Mouse (Mus musculus): ENCODE data around the gene Gm49394. TPM values are rescaled to one million over a fixed set of nuclear protein-coding genes. Genes with fewer than 3 reads are reported as not detected.

Gm49394 gene
- not detected in 2 replicates for polyA plus RNA-seq (2016; fragmentation: Nextera tagmentation; extraction: Ambion mirVana)

DNA sequence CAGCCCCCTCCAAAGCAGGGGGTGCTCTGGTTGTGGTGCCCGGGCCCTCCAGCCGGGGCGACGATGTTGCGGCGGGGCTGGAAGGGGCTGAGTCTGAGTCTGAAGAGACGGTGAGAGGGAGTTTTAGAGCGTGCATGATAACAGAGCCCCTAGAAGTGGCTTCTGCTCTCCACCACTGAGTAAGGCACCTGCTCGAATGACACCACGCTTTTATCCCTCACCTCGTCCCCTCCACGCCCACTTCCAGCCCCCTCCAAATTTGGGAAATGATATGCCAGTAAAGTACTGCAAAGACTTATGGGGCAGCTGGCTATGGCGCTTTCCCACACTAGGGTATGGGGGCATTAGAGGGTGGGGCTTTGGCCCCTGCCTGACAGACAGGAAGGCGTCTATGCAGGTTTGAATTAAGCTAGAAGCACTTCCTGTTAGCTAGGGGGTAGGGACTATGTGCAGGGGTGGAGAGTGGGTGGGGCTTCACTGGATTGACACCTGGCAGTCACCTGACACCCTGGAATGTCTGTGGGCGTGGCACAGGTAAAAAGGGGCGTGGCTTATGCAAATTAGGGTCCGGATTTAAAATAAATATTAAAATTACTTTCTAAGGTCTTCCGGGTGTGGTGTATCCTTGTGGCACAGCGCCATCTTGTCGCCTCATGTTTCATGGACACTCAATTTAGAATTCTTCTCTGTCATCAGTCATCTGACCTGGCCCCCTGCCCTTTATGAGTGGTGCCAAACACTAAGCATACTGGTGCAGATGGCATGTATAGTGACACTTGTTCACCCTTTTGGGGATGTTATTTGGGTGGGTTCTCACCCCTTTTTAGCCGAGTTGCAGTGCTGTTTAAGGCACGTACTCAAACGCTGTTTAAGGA lies at the start of gene Gm49394:
Gm49394 (minus strand) TSS at position 192 of the 875 bp plus-strand sequence.
- Histone ChIP-seq H3K9ac (no peak within 1 kb of the TSS), H3K27ac (no peak within 1 kb of the TSS), H3K27me3 (replicated peaks) (peaks cover 23% of the 10 kb centered on the region), H3K9me3 (peaks cover 27% of the 10 kb centered on the region), H3K4me1 (no peaks in the 10 kb centered on the region), H3K4me3 (no peak within 1 kb of the TSS), H3K36me3 (peaks cover 2% of the 10 kb centered on the region; the same call in 1 of the 2 replicates), H3K4me2 (replicated peaks) (no peak within 1 kb of the TSS)
- no peak for ATAC-seq (ENCODE audit: low FRiP score, low read depth)
- WGBS = 85% methylated on average over 23 of the region's 23 CpGs

DNA sequence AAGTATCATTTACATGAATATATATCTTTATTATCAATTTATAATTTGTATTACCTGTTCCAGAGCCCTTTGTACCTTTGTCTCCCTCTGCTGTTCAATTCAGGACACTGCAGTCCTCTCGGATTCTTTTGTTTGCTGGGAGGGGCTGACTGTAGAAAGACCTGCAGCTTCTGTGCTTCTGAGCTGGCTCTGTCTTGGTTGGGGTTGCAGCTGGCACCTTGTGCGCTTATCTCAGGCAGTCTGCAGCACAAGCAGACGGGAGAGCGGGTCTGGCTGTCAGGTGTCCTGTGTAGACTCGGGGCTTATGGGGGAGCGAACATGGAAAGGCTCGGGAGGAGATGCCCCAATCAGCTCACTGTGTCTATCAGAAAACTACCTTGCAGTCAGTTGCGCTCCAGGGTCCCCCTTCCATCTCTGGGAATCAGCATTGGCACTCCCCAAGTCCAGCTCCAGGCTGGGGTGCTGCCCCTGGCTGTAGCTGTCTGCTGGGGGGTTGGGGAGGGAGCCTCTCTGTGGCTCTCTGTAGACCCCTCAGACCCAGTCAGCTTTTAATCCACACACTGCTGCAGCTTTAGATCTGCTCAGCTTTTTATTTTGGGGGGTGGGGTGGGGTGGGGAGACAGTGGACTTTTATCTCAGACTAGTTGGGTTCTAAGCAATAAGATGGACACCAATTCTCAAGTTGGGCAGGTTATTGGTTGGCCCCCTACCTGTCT lies 45.2 kb upstream of the Gm49394 start:
- no peak for ATAC-seq (ENCODE audit: low FRiP score, low read depth)

DNA sequence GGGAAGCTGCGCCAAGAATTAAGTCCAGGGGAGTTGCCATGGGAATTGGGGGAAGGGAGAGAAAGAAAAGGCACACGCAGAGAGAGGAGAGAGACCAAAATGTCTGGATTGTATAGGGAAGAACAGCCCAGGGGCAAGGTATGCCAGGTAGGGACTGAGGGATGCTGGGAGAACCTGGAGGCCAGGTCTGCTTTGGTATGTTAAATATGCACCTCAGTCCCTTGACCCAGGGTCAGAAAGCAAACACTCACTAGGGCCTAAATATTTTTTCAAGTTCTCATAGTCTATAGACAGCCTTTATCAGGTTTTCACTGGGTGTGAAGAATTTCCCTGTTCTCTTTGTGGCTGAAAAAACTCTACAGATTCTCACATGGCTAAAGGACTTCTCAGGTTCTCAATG lies 37.1 kb upstream of the Gm49394 start:
- ATAC-seq (ENCODE audit: low FRiP score, low read depth) = no peak

More for the DNA sequence above, 45.2 kb upstream of the Gm49394 start:
- Histone ChIP-seq H3K9me3 (no peaks in the 10 kb centered on the region), H3K4me1 (0 out of 2 replicates have a peak, but pooled peaks cover 3% of the 10 kb centered on the region), H3K4me3 (0 out of 2 replicates have a peak overlapping the region, but pooled peaks have one; percentile 17), H3K27me3 (replicated peaks) (no peaks in the 10 kb centered on the region), H3K4me2 (replicated peaks) (peak overlapping the region; percentile 59), H3K9ac (no peak overlapping the region), H3K27ac (no peak overlapping the region), H3K36me3 (no peaks in the 10 kb centered on the region)
- 12% methylated on average over 8 of the region's 8 CpGs for WGBS

DNA sequence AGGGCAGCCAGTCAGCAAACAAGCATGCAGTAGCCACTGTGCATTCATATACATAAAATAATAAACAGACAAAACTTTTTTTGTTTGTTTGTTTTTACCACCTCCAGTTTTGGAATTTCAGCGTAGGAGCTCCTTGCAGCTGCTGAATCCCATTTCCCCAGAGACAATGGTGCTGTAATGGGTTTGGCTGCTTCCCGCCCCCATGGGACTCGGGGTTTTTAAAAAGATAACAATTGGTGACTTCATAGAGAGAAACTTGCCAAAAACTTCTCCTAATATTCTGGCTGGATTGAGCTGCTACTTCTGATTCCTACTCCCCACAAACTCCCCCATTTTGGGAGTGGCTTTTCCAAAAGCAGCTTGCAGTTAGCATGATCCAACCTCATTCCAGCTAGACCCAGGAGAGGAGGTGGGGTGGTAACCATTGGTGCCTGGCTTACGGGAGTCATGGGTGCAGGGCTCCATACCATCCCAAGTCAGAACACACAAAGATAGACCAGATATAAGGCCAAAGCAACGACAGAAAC lies 29.7 kb upstream of the Gm49394 start:
- Histone ChIP-seq H3K36me3 (no peaks in the 10 kb centered on the region), H3K27me3 (replicated peaks) (no peaks in the 10 kb centered on the region), H3K4me2 (replicated peaks) (no peak overlapping the region), H3K4me1 (no peaks in the 10 kb centered on the region), H3K9me3 (no peaks in the 10 kb centered on the region), H3K27ac (no peak overlapping the region), H3K9ac (no peak overlapping the region), H3K4me3 (no peak overlapping the region)
- no peak for ATAC-seq (ENCODE audit: low FRiP score, low read depth)
- WGBS = 72% methylated on average over 5 of the region's 5 CpGs

More for the DNA sequence above, 37.1 kb upstream of the Gm49394 start:
- no peaks in the 10 kb centered on the region for H3K36me3 ChIP-seq
- no peaks in the 10 kb centered on the region for H3K27me3 ChIP-seq (replicated peaks)
- 81% methylated on average over 2 of the region's 2 CpGs for WGBS
- H3K4me2 ChIP-seq (replicated peaks) = no peak overlapping the region
- H3K4me3 ChIP-seq = no peak overlapping the region
- no peaks in the 10 kb centered on the region for H3K4me1 ChIP-seq
- no peak overlapping the region for H3K9ac ChIP-seq
- no peaks in the 10 kb centered on the region for H3K9me3 ChIP-seq
- H3K27ac ChIP-seq = no peak overlapping the region

DNA sequence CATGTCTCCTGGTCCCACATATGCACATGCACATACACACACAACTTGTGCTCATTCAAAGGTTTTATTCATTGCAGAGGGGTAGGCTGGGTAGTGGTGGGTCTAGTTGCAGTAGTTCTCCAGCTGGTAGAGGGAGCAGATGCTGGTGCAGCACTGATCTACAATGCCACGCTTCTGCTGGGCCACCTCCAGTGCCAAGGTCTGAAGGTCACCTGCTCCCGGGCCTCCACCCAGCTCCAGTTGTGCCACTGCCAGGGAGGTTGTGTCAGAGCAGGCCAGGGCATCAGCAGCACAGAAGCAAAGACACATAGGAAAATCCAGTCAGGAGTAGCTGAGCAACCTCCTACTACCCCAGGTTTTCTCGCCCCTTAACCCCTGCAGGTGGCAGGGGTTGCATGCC lies 8.9 kb upstream of the Gm49394 start:
- Histone ChIP-seq H3K36me3 (no peaks in the 10 kb centered on the region), H3K9me3 (no peaks in the 10 kb centered on the region), H3K4me2 (replicated peaks) (no peak overlapping the region), H3K27ac (no peak overlapping the region), H3K27me3 (replicated peaks) (no peaks in the 10 kb centered on the region), H3K4me3 (no peak overlapping the region), H3K9ac (no peak overlapping the region), H3K4me1 (no peaks in the 10 kb centered on the region)
- 82% methylated on average over 3 of the region's 3 CpGs for WGBS
- no peak for ATAC-seq (ENCODE audit: low FRiP score, low read depth)

DNA sequence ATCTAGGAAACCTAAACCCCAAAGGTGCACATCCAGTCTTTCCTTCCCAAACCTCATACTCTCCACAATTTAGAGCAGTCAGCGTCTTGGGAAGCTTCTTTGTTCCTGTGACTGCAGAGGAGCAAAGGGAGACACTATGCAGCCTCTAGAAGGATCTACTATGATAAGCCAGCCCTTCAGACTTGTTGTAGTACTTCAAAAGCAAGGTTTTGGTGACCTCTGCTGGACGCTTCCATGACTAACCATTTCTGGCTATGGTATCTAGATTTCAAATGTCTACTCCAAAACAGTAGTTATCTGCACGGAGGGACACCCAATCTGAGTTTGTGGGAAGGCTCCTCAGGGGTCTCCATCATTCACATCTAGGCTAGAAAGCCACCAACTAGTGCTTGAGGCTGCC lies 5.9 kb upstream of the Gm49394 start:
- no peak overlapping the region for H3K27ac ChIP-seq
- ATAC-seq (ENCODE audit: low FRiP score, low read depth) = no peak
- 14% methylated on average over 3 of the region's 3 CpGs for WGBS

DNA sequence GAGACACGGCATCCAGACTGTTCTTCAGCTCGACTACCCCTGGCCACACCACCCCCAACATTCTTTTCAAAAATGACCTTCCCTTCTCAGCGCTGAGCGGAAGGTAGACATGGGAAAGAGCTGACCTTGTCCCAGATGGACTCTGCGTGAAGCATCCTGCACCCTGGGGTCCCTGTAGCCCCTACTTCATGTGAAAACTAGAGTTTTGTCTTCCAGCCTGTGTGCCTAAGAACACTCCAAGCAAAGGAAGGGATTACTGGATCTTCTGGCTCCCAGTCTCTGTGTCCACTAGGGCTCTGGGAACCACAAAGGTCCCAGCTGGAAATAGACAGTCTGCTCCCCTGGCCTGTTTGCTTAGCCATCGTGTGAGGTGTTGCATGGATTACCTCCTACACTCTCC lies 5.4 kb upstream of the Gm49394 start:
- Histone ChIP-seq H3K36me3 (no peaks in the 10 kb centered on the region), H3K4me1 (no peaks in the 10 kb centered on the region), H3K27ac (no peak overlapping the region), H3K27me3 (replicated peaks) (no peaks in the 10 kb centered on the region), H3K4me2 (replicated peaks) (no peak overlapping the region), H3K9me3 (peaks cover 7% of the 10 kb centered on the region), H3K9ac (no peak overlapping the region), H3K4me3 (no peak overlapping the region)
- WGBS = 75% methylated on average over 6 of the region's 6 CpGs
- ATAC-seq (ENCODE audit: low FRiP score, low read depth) = no peak

More for the DNA sequence above, 5.9 kb upstream of the Gm49394 start:
- no peaks in the 10 kb centered on the region for H3K4me1 ChIP-seq
- H3K4me2 ChIP-seq (replicated peaks) = no peak overlapping the region
- no peaks in the 10 kb centered on the region for H3K36me3 ChIP-seq
- H3K9me3 ChIP-seq = peaks cover 4% of the 10 kb centered on the region; the same call in 1 of the 2 replicates
- H3K4me3 ChIP-seq = no peak overlapping the region
- H3K9ac ChIP-seq = no peak overlapping the region
- H3K27me3 ChIP-seq (replicated peaks) = no peaks in the 10 kb centered on the region

DNA sequence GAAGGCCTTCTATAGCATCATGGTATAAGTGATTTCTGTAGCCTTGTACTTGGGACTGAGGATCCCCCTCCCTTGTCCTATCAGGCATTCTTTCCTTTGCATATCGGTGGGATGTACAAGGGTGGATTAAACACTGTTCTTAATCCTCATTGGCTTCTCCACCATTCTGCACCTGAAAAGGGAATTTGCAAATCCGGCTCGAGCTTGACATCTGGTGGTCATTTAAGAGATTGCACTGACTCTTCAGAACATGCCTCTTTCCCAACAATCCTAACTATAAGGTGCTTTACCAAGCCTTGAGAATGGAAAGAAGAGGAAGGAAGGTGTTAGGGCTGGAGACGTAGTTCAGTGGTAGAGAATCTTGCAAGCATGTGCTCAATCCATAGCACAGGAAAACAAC lies 2.4 kb upstream of the Gm49394 start:
- 14% methylated on average over 4 of the region's 4 CpGs for WGBS
- peaks cover 2% of the 10 kb centered on the region; the same call in 1 of the 2 replicates for H3K27me3 ChIP-seq (replicated peaks)
- H3K9ac ChIP-seq = no peak overlapping the region
- H3K27ac ChIP-seq = no peak overlapping the region
- H3K36me3 ChIP-seq = peaks cover 2% of the 10 kb centered on the region; the same call in 1 of the 2 replicates
- H3K4me1 ChIP-seq = no peaks in the 10 kb centered on the region
- ATAC-seq (ENCODE audit: low FRiP score, low read depth) = no peak
- H3K4me2 ChIP-seq (replicated peaks) = no peak overlapping the region
- peaks cover 27% of the 10 kb centered on the region for H3K9me3 ChIP-seq
- no peak overlapping the region for H3K4me3 ChIP-seq

DNA sequence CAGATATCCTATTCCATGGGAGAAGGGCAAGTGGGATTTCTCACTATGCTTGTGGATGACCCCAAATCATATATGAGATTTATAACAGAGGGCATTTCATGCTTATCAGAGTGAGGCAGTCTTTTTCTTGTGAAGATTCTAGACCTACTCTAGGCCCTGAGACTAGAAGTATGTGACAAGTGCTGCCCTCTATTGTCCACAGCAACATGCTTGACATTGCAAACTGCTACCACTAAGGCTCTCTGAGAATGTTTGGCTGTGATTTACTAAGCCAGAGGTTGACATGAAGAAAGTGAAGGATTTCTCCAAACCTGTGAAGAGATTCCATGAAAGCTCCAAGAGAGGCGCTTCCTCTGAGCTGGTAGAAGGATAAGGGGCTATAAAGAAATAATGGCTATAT lies 1.3 kb upstream of the Gm49394 start:
- Histone ChIP-seq H3K4me3 (no peak overlapping the region), H3K4me2 (replicated peaks) (no peak overlapping the region), H3K27me3 (replicated peaks) (peaks cover 12% of the 10 kb centered on the region), H3K27ac (no peak overlapping the region), H3K36me3 (peaks cover 2% of the 10 kb centered on the region; the same call in 1 of the 2 replicates), H3K9me3 (peaks cover 27% of the 10 kb centered on the region), H3K9ac (no peak overlapping the region), H3K4me1 (no peaks in the 10 kb centered on the region)
- ATAC-seq (ENCODE audit: low FRiP score, low read depth) = no peak
- 92% methylated on average over 1 of the region's 1 CpGs for whole genome bisulfite sequencing

DNA sequence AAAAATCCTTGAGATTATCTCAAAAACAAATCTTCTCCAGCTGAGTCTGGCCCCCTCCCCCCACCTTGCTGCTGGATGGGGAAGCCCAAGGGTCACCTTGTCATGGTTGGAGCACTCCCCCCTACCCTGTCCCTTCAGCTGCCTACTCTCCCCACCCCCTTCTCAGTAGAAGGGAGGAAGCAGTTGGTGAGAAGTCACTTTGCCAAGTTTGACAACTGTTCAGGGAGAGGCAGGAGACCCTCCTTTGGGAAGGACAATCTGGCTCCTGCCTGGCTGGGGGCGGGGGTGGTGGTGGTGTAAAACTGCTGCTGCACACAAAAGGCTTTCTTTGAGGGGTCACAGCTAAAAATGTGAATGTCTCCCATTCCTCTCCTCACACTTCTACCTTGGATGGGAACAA lies 1.4 kb downstream of the Gm49394 start:
- H3K4me3 ChIP-seq = no peak overlapping the region
- no peak overlapping the region for H3K27ac ChIP-seq
- H3K36me3 ChIP-seq = peaks cover 2% of the 10 kb centered on the region; the same call in 1 of the 2 replicates
- no peak overlapping the region for H3K4me2 ChIP-seq (replicated peaks)
- peaks cover 27% of the 10 kb centered on the region for H3K9me3 ChIP-seq
- H3K4me1 ChIP-seq = 0 out of 2 replicates have a peak, but pooled peaks cover 8% of the 10 kb centered on the region
- ATAC-seq (ENCODE audit: low FRiP score, low read depth) = no peak
- peaks cover 40% of the 10 kb centered on the region for H3K27me3 ChIP-seq (replicated peaks)
- H3K9ac ChIP-seq = no peak overlapping the region
- 95% methylated on average over 1 of the region's 1 CpGs for WGBS

DNA sequence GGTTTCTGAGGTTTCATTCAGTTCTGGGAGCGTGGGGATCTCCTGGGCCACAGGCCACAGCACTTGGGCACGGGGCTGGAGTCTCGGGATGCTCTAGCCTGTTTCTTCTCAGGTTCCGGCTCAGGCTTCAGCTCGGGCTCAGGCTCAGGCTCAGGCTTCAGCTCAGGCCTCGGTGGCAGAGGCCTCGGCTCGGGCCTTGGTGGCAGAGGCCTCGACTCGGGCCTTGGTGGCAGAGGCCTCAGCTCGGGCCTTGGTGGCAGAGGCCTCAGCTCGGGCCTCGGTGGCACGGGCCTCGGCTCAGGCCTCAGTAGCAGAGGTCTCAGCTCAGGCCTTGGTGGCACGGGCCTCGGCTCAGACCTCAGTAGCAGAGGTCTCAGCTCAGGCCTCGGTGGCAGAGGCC lies 2.2 kb downstream of the Gm49394 start:
- WGBS = 93% methylated on average over 18 of the region's 18 CpGs
- Histone ChIP-seq H3K4me3 (no peak overlapping the region), H3K36me3 (peaks cover 2% of the 10 kb centered on the region; the same call in 1 of the 2 replicates), H3K9me3 (peaks cover 27% of the 10 kb centered on the region), H3K27ac (no peak overlapping the region), H3K27me3 (replicated peaks) (peaks cover 48% of the 10 kb centered on the region), H3K4me2 (replicated peaks) (no peak overlapping the region), H3K9ac (no peak overlapping the region), H3K4me1 (0 out of 2 replicates have a peak, but pooled peaks cover 8% of the 10 kb centered on the region)
- ATAC-seq (ENCODE audit: low FRiP score, low read depth) = no peak

DNA sequence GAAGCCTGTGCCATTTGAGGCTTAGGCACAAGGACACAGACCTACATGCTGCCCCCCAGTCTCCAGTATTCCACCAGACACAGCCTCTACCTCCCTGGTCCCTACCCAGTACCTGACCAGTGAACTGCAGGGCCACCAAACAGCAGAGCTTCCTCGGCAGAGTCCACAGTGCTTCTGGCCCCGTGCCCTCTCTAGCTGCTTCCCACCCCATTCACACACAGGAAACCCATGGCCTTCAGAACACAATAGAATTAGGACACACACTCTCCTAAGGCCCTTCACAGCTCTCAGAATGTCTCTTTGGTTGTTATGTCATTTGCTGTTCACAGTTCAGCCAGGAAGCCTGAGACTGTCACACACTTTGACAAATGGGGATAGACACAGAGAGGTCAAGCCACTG lies 3.1 kb downstream of the Gm49394 start, which contains the start of gene Igf2:
Igf2 (minus strand) TSS at position 158 of the 400 bp plus-strand sequence.
- peaks cover 2% of the 10 kb centered on the region; the same call in 1 of the 2 replicates for H3K36me3 ChIP-seq
- no peak within 1 kb of the TSS for H3K4me2 ChIP-seq (replicated peaks)
- H3K4me1 ChIP-seq = 0 out of 2 replicates have a peak, but pooled peaks cover 8% of the 10 kb centered on the region
- H3K4me3 ChIP-seq = no peak within 1 kb of the TSS
- no peak within 1 kb of the TSS for H3K27ac ChIP-seq
- peaks cover 56% of the 10 kb centered on the region for H3K27me3 ChIP-seq (replicated peaks)
- WGBS = 65% methylated on average over 2 of the region's 2 CpGs
- ATAC-seq (ENCODE audit: low FRiP score, low read depth) = no peak
- H3K9me3 ChIP-seq = peaks cover 27% of the 10 kb centered on the region
- H3K9ac ChIP-seq = no peak within 1 kb of the TSS

Measured in neural tube, embryonic 12.5 days (tissue).